Mouse (Mus musculus): ENCODE data around the gene Cldn17. TPM values are rescaled to one million over a fixed set of nuclear protein-coding genes. Genes with fewer than 3 reads are reported as not detected.

Cldn17 gene
- not detected for total RNA-seq (2023)

GRCm38 (mm10) chr16:88506878-88507277 is at the start of gene Cldn17:
Gene Cldn17 (minus strand): TSS chr16:88506978.

Other genes starting within 250 kb of the Cldn17 start
- gene Grik1, start 216.7 kb downstream of the Cldn17 start, total RNA-seq (2023), result not detected
- gene Cldn8, start 56.2 kb upstream of the Cldn17 start, total RNA-seq (2023), result not detected
- gene Krtap24-1, start 105.3 kb upstream of the Cldn17 start, total RNA-seq (2023), result not detected
- not detected for gene 2310079G19Rik, start 120.7 kb upstream of the Cldn17 start, total RNA-seq (2023)
- gene Krtap26-1, start 140.8 kb upstream of the Cldn17 start, total RNA-seq (2023), result not detected
- not detected for gene Krtap27-1, start 164.7 kb upstream of the Cldn17 start, total RNA-seq (2023)
- gene 2310061N02Rik, start 201.0 kb upstream of the Cldn17 start, total RNA-seq (2023), result not detected
- not detected for gene Krtap13-1, start 221.9 kb upstream of the Cldn17 start, total RNA-seq (2023)
- not detected for gene Krtap13, start 244.7 kb upstream of the Cldn17 start, total RNA-seq (2023)